Mouse (Mus musculus) myocyte (in vitro differentiated cells): ENCODE data around the gene Olfr1445.

Source experiments
- E2F4 ChIP-seq: IDR thresholded peaks from one replicate; pipeline ENCODE4 v1.6.1; 2011; ENCODE audit warnings: mild to moderate bottlenecking, control low read depth, moderate library complexity; ENCODE audit not compliant: insufficient read depth
- MAX ChIP-seq: IDR thresholded peaks from one replicate; pipeline ENCODE4 v1.6.1; 2011; ENCODE audit warnings: low read depth, mild to moderate bottlenecking, control low read depth
- MYOG ChIP-seq, 3 experiments: IDR thresholded peaks; one replicate each; pipeline ENCODE4 v1.6.1; 2011; ENCODE audit warnings: control low read depth in 2 of 3, low read depth in 2 of 3, mild to moderate bottlenecking in 2 of 3; ENCODE audit not compliant: insufficient read length in 2 of 3, control insufficient read depth in 1 of 3, insufficient read depth in 1 of 3
- POLR2A ChIP-seq: IDR thresholded peaks from one replicate; pipeline ENCODE4 v1.6.1; 2011; ENCODE audit warnings: low read depth, mild to moderate bottlenecking, control low read depth, moderate library complexity; ENCODE audit not compliant: insufficient read length
- POLR2AphosphoS2 ChIP-seq: IDR thresholded peaks from one replicate; pipeline ENCODE4 v1.6.1; 2011; ENCODE audit warnings: low read depth, control low read depth; ENCODE audit not compliant: insufficient read length
- TCF12 ChIP-seq: IDR thresholded peaks from one replicate; pipeline ENCODE4 v1.6.1; 2011; ENCODE audit warnings: mild to moderate bottlenecking, control low read depth; ENCODE audit not compliant: poor library complexity, insufficient read depth, severe bottlenecking
- TCF3 ChIP-seq: IDR thresholded peaks from one replicate; pipeline ENCODE4 v1.6.1; 2011; ENCODE audit warnings: low read depth, control low read depth; ENCODE audit not compliant: insufficient read length
- USF1 ChIP-seq: IDR thresholded peaks from one replicate; pipeline ENCODE4 v1.6.1; 2011; ENCODE audit warnings: low read depth, mild to moderate bottlenecking, control low read depth, moderate library complexity

DNA sequence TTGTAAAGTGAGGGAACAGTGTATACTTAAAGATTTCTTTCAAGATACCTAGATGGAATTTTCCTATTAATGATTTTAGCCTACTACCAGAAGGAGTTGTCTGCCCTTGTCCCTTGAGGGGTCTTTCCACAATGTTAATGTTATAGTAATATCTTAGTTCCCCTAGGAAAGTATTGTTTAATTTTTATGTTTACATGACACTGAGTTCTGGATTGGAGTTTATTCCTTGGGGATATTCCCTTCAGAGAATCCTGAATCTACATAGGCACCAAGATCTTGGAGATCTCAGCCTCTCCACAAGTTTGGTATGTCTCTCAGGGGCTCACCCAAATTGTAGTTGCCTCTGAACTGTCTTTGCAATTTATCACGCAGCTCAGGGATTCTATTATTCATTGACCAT is 26.7 kb upstream of the Olfr1445 start, which contains the start of gene Olfr1444:
- TF ChIP-seq E2F4, result no peak
- no peak for TF ChIP-seq POLR2A
- TF ChIP-seq POLR2AphosphoS2, result no peak
- TF ChIP-seq MAX, result no peak
- TF ChIP-seq TCF3, result no peak
- no peak for TF ChIP-seq USF1
- TF ChIP-seq TCF12, result no peak
- no peak for TF ChIP-seq MYOG (IDR thresholded peaks at IDR 0.05; ENCODE audit: control insufficient read depth in 1 of 3, insufficient read depth in 1 of 3, insufficient read length in 2 of 3, low read depth in 2 of 3)
